Mouse (Mus musculus) heart, adult 11 months (tissue): ENCODE results near the gene Gm498.

Source experiments
- DNase-seq: peaks from one replicate; pipeline ENCODE4 v3.0.0; 2022

Gm498 gene

DNA sequence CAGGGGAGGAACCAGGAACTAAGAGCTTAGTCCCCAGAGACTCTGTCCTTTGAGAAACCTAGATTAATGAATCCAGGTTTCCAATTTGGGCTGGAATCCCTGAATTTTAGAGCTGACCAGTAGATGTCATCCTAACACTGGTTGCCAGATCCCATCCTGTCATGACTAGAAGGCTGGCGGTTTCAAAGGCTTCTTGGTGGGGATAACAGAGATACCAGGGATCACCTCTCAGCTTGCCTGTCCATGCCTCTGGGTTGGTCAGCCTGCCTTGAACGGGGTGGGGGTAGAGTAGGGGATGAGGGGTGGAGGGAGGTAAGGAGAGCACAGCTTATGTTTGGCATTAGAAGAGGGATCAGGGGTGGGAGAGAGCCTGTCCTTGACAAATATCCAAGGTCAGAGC, 34.0 kb downstream of the Gm498 start:
- peak; percentile 78 for DNase-seq

DNA sequence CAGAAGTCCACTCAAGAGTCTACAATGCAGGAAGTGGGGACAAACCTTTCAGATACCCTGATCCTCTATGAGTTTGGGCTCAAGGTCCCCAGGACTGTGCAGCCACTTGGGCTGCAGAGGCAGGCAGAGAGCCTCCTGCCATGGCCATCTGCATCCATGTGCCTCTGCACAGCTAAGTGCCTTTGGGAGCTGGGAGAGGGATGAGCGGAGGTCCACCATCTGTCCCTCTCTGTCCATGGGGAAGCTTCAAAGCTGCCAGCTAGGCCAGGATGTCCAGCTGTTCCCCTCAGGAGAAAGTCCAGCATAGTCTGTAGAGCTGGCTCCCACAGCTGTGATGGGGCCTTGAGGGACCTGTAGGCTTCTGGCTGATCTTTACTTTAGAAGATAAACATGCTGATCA, 38.5 kb downstream of the Gm498 start:
- DNase-seq = peak; percentile 87

DNA sequence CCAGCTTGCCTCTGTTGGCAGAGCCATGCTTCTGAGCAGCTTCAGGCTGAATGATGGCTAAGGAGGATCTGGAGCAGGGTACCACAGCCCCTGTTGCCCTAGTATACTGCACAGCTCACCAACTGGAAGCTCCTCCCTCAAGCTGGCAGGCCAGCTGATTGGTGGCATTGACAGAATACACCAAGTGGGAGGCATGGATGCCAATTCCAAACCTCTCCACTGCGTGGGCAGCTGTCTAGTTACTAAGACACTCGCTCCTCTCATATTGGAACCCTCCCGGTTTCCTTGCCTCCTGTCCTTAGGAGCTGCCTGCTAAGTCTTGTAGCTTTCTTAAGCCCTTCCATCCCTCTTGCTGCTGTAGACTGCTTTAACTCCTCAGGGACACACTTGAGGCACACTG, 39.0 kb downstream of the Gm498 start:
- peak; percentile 74 for DNase-seq

DNA sequence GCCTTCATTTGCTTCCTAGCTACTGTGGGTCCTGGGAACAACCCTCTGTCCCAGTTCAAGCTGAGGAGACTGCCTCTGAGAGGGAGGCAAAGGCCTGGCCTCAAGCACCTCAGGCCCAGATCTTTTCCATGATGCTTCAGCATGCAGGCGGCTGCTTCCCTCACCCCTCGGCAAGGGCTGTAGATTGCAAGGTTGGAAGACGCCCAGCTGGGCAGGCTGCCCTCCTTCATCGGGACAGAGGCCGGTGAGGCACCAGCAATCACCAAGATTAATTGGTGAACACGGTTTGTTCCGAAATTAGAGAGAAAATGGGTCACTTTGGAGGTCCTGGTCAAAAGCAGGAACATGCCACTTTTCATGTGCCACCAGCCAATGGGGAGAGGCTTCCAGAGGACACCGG, 47.0 kb downstream of the Gm498 start:
- DNase-seq = no peak

DNA sequence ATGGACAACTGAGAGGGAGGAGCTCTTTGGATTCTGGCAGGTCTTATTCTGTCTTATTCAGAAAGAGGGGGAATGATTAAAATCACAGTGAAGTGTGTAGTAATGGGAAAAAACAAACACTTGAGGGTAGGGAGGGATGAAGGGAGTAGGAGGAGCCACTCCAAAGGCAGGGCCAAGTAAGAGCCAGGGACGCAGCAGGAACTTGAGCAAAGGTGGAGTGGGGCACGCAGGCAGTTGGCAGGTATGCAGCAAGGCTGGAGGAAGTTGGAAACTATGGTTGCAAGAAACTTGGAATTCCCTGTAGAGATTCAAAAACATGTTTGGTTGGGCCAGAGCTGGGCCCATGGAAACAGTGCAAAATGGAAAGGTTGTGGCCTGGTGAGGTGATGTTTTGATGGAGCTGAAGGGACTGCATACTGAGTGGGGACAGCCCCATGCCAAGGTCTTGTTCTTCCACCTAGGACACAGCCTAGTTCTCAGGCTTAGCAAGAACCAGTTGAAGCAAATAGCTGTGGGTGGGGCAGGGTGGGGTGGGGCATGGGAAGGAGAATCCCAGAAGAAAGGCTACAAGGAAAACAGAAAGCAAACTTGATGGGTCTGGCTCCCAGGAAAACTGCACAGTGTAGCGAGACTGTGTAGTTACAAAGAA, 52.5 kb downstream of the Gm498 start:
- DNase-seq = no peak

DNA sequence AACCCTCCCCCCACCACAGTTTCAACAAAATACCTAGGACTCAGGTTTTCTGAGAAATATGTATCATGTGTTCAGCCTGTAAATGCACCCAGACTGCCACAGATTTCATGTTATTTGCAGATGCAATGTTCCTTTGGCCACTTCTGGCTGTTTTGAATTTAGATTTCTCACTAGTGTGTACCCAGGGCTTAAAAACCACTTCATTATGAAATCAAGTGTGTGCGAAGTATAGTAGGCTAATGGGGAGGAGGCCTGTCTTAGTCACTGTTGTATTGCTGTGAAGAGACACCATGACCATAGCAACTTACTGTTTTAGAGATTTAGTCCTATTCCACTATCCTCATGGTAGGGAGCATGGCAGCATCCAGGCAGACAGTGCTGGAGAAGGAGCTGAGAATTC, 63.3 kb downstream of the Gm498 start:
- no peak for DNase-seq

DNA sequence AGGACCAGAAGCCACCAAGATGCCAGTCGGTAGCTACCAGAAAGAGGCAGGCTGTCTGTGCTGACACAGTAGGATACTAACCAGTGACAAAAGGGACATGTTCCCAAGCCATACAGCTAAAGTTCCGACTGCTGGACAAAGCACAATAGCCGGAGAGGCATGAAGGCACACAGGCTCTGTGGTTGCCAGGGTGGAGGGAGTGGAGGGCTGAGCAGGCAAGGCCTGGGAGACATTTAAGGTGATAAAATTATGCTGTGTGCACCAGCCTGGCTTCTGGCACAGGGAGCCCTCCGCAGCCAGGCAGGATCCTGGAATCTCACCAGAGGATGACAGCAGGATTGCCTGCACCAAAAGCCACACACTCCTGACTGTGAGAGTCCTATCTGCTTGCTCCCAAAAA, 72.0 kb downstream of the Gm498 start:
- no peak for DNase-seq

DNA sequence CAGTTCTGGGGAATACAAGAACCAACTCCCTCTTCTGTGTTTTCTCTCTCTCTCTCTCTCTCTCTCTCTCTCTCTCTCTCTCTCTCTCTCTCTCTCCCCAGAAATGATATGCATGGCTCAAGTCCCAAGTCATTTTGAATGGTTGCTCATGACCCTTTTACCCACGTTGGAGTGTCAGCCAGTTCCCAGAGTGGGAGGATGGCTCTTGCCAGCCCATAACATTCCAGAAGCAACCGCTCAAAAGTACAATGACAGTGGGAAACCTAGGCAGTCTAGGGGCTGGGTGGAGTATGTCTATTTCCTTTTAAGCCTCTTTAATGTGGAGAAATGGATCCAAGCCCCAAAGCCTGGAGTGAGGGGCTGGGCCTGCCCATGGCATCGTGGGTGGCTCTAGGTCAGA, 72.8 kb downstream of the Gm498 start:
- no peak for DNase-seq

DNA sequence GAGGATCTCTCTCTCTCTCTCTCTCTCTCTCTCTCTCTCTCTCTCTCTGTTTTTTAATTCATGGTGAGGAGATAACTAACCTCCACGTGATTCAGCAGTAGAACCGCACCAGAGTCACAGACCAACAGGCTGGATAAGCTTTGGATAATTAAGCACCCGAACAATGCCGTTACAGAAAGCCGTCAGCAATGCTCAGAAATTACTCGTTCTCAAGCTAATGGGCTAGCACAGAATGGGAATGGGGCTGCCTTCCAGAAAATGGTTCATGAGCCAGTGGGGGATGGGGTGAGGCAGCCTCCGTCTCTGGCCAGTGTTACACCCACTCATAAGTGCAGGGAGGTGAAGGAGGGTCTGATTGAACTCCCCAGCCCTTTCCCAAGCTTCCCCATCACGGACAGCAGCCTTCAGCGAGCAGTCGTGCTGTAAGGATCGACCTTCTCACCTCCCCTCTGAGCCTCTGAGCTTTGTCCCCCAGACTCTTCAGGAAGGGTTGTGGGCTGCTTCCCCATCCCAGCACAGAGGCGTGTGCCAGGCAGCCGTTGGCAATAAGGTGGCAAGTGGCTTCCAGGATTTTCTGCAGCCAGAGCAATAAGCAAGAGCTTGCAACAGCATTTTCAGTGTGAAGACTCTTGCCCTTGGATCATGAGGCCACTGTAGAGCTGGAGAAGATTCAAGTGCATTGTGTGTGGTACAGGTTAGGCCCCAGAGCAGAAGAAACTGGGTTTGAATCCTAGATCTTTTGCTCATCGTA, 76.5 kb downstream of the Gm498 start:
- DNase-seq = no peak

DNA sequence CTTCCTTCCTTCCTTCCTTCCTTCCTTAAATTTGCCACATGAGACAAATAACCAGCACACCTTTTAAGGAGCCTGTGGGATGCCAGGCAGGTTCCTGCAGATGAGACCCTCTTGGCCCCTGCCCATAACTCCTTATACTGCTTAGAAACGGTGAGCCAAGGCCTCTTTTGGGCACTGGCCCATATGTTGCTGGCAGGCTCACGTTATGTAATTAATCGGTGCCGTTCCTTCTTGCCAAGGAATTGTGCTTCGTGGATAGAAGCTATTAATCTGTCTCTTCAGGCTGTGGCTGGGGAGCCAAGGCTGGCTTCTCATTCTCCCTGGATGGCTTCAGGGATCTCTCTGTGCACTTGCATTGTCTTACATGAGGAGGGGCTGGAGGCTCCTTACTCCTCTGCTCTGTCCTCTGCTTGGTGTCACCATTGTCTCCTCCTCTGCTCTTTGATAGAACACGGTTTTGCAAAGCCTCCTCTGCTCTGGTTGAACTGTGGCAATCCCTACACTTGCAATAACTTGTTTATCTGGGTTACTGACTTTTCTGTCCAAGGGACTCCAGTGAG, 77.9 kb downstream of the Gm498 start:
- no peak for DNase-seq
